Mouse (Mus musculus) cortical plate, adult 2 months (tissue): ENCODE results near the gene Podxl. TPM values are rescaled to one million over a fixed set of nuclear protein-coding genes. Genes with fewer than 3 reads are reported as not detected.

Source experiments
- H3K27ac ChIP-seq: fragments of 200-500 bp; 2 replicates; pipeline ENCODE4 v1.5.1; 2012; ENCODE audit warnings: low read length, control low read depth, inconsistent platforms; ENCODE audit not compliant: insufficient read depth
- H3K4me1 ChIP-seq: fragments of 200-500 bp; 2 replicates; pipeline ENCODE4 v1.6.1; 2011; ENCODE audit warnings: low read length; ENCODE audit not compliant: control insufficient read depth, insufficient read depth
- H3K4me3 ChIP-seq: fragments of 200-500 bp; 2 replicates; pipeline ENCODE4 v1.5.1; 2011; ENCODE audit warnings: mild to moderate bottlenecking, low read length, control low read depth; ENCODE audit not compliant: insufficient read depth
- CTCF ChIP-seq: fragments of 200-500 bp; IDR thresholded peaks from 2 replicates; pipeline ENCODE4 v1.5.1; 2011; ENCODE audit warnings: mild to moderate bottlenecking, control low read depth, low read length; ENCODE audit not compliant: insufficient read depth; ENCODE audit errors: extremely low read depth
- POLR2A ChIP-seq: fragments of 200-500 bp; IDR thresholded peaks from 2 replicates; pipeline ENCODE4 v1.6.1; 2011; ENCODE audit warnings: mild to moderate bottlenecking, low read length, control low read depth; ENCODE audit not compliant: insufficient read depth; ENCODE audit errors: extremely low read depth
- polyA plus RNA-seq: library from polyadenylated mRNA; depleted of rRNA; stranded (reverse); fragments of >200 nt; gene quantifications from 2 replicates; pipeline ENCODE4 v1.2.3, GENCODE M21; 2012

The Podxl gene
- polyA plus RNA-seq, 1 experiment = 24.2 TPM

- Histone ChIP-seq H3K27ac (0 out of 2 replicates have a peak overlapping the region, but pooled peaks have one; percentile 18), H3K4me3 (no peak overlapping the region), H3K4me1 (peaks cover 13% of the 10 kb centered on the region)
- TF ChIP-seq POLR2A (no peak), CTCF (no peak)
These were observed 45.5 kb downstream of the Podxl start for GRCm38 (mm10) chr6:31518338-31518698.

- no peak for TF ChIP-seq POLR2A
- TF ChIP-seq CTCF = no peak
- H3K4me3 ChIP-seq = no peak overlapping the region
- H3K4me1 ChIP-seq = peaks cover 12% of the 10 kb centered on the region
- H3K27ac ChIP-seq = 0 out of 2 replicates have a peak overlapping the region, but pooled peaks have one; percentile 18
These were observed 46.0 kb downstream of the Podxl start for GRCm38 (mm10) chr6:31517681-31518337.

DNA sequence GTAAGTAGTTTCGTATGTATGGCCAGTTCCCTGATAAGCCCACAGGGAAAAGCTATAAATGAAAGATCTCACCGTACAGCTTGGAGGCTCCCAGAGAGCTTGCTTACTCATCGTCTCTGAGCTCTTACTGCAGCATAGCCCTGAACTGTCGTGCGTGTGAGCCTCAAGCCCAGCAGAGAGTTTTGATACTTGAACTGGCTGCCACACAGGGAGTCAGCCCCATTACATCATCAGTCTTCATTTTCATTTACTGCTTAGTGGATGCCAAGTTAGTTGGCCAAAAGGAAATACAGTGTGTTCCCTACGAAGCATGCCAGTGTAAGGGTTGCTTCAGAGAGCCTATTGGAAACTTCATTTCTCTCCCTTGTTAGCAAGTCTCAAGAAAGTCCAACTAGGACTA lies 50.1 kb downstream of the Podxl start:
- TF ChIP-seq POLR2A (no peak), CTCF (no peak)
- peaks cover 7% of the 10 kb centered on the region; the same call in 1 of the 2 replicates for H3K4me1 ChIP-seq
- no peak overlapping the region for H3K4me3 ChIP-seq
- H3K27ac ChIP-seq = no peak overlapping the region

- H3K4me1 ChIP-seq = no peaks in the 10 kb centered on the region
- no peak overlapping the region for H3K4me3 ChIP-seq
- 0 out of 2 replicates have a peak overlapping the region, but pooled peaks have one; percentile 19 for H3K27ac ChIP-seq
- TF ChIP-seq CTCF = no peak
- 0 out of 2 replicates have a peak, but pooled peaks have one; percentile 8 for TF ChIP-seq POLR2A
These were observed 61.2 kb downstream of the Podxl start for GRCm38 (mm10) chr6:31502614-31503013.

DNA sequence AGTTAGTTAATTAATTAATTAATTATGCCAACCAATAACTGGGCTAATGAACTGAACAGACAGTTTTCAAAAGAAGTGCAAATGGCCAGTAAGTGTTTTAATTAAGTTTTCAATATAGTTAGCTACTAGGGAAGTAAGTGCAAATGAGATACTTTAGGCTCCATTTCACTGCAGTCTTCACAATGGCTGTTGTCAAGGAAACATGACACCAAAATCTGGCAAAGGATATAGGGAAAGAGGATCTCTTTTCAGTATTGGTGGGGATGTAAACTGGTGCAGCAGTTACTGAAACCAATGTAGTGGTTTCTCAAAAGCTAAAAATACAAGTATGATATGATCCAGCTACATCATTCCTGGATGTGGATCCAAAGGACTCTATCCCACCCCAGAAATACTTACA lies 63.1 kb downstream of the Podxl start:
- H3K4me1 ChIP-seq = no peaks in the 10 kb centered on the region
- H3K4me3 ChIP-seq = no peak overlapping the region
- TF ChIP-seq POLR2A (no peak), CTCF (no peak)
- H3K27ac ChIP-seq = no peak overlapping the region

DNA sequence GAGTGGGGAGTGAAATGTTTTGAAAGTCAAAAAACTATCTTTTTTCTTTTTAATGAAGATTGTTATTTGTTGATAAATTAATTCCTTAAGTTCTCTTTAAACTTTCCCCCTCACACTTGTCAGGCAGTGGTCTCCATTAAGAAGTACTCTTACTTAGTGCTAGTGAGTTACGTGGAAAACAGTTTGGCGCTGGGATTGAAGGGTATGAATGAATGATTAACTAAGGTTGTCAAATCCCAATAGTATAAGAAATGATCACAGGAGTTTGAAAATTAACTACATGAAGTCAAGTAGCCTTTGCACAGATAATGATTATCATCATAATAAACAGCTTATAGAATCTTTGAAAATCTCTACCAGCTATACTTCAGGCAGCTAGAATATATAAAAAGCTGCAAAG lies 63.5 kb downstream of the Podxl start:
- H3K4me1 ChIP-seq = no peaks in the 10 kb centered on the region
- H3K4me3 ChIP-seq = no peak overlapping the region
- H3K27ac ChIP-seq = no peak overlapping the region
- TF ChIP-seq POLR2A (no peak), CTCF (no peak)

- Histone ChIP-seq H3K27ac (no peak overlapping the region), H3K4me1 (no peaks in the 10 kb centered on the region), H3K4me3 (no peak overlapping the region)
- no peak for TF ChIP-seq POLR2A
- no peak for TF ChIP-seq CTCF
These were observed 63.9 kb downstream of the Podxl start for GRCm38 (mm10) chr6:31499836-31500235.

GRCm38 (mm10) chr6:31496227-31496626 lies 67.6 kb downstream of the Podxl start:
- H3K4me1 ChIP-seq = no peaks in the 10 kb centered on the region
- no peak for TF ChIP-seq POLR2A
- no peak for TF ChIP-seq CTCF
- no peak overlapping the region for H3K27ac ChIP-seq
- no peak overlapping the region for H3K4me3 ChIP-seq

GRCm38 (mm10) chr6:31495122-31495731 lies 68.6 kb downstream of the Podxl start:
- Histone ChIP-seq H3K4me1 (no peaks in the 10 kb centered on the region), H3K4me3 (no peak overlapping the region), H3K27ac (no peak overlapping the region)
- no peak for TF ChIP-seq CTCF
- no peak for TF ChIP-seq POLR2A

GRCm38 (mm10) chr6:31489950-31490349 lies 73.8 kb downstream of the Podxl start:
- H3K4me1 ChIP-seq = no peaks in the 10 kb centered on the region; the same call in 1 of the 2 replicates
- H3K4me3 ChIP-seq = no peak overlapping the region
- TF ChIP-seq POLR2A (no peak), CTCF (no peak)
- no peak overlapping the region for H3K27ac ChIP-seq
